8 mouse cellular contexts compared by ENCODE assay signal in the genomic region with DNA sequence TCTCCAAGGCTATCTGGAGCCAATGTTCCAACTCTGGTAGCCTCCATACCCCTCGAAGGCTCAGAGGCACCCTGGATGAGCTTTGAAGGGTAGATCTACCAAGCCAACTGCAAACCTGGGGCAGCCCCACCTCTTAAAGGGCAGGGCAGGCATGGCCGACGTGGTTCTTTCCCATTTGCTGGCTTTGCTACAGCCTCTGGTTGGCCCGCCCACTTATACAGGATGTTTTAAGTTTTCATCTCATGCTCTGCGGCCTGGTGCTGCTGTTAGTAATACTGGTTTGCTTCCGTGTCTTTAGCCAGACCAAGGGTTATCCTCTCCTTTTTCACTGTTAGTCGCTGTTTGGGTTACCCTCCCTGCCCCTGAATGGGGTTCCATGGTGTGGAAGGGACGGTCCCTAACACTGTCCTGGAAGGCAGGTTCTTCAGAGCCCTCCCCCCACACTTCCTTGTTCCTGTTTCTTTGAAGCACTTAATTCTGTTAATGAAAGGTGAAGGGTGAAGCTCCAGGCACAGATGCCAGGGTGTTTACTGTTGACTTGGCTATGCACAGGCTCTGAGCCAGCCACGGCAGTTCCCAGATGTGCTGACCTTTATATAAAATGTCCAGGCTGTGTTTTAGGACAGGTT. TPM values are rescaled to one million over a fixed set of nuclear protein-coding genes. Genes with fewer than 3 reads are reported as not detected.
DNase-seq lines count a peak whose midpoint lies in the region; ATAC-seq lines count a peak whose summit lies in the region.

No protein-coding gene starts in this region.

- H3K9me3 ChIP-seq in kidney, embryonic 15.5 days (replicated peaks) = no peaks in the 10 kb centered on the region

- no peaks in the 10 kb centered on the region for H3K27me3 ChIP-seq in kidney, embryonic 15.5 days
- no peaks in the 10 kb centered on the region for H3K27me3 ChIP-seq in splenic B cell, adult 2 months (ENCODE audit: control insufficient read depth, insufficient read depth, low read length, poor library complexity, severe bottlenecking)

- H3K27ac ChIP-seq in kidney, embryonic 15.5 days = peak overlapping the region; percentile 67

- H3K4me1 ChIP-seq in kidney, embryonic 15.5 days = peaks cover 37% of the 10 kb centered on the region

- H3K4me3 ChIP-seq in kidney, embryonic 15.5 days (replicated peaks) = peak overlapping the region; percentile 12; the same call in 1 of the 2 replicates

- H3K36me3 ChIP-seq in kidney, embryonic 15.5 days = peaks cover 36% of the 10 kb centered on the region
- peaks cover 5% of the 10 kb centered on the region for H3K36me3 ChIP-seq in splenic B cell, adult 2 months (ENCODE audit: control insufficient read depth, insufficient read depth, low read length, poor library complexity, severe bottlenecking)

- DNase-seq in adrenal gland, adult (ENCODE audit: inconsistent age in 2 of 2, low spot score in 1 of 2) = peak; percentile 51 to 76
- DNase-seq in adrenal gland, adult 8-10 months = no peak
- DNase-seq in R1 (ENCODE audit: low read depth, low spot score) = peak; percentile 59
- peak; percentile 43 to 60 for DNase-seq in heart, adult 9 months (ENCODE audit: low spot score in 2 of 2)
- DNase-seq in lung, postnatal 14 days = peak; percentile 65
- peak; percentile 85 for DNase-seq in splenic B cell, adult 2 months (ENCODE audit: low read depth, low spot score)
- no peak for DNase-seq in left cerebral cortex, adult 9 months (ENCODE audit: low spot score in 2 of 2)

- peak overlapping the region; percentile 77 for H3K4me2 ChIP-seq in kidney, embryonic 15.5 days

- no peak overlapping the region for H3K9ac ChIP-seq in kidney, embryonic 15.5 days

- no peak for ATAC-seq in kidney, embryonic 15.5 days (replicated peaks; ENCODE audit: low FRiP score)

- 54% methylated on average over 9 of the region's 9 CpGs for WGBS in kidney, embryonic 15.5 days

RNA-seq across cellular contexts. Expression of gene Trabd, which starts 3.4 kb away (rescaled TPM):
- 10 to 100 TPM; 37.0 to 49.0 (median 43.7) TPM for total RNA-seq in adrenal gland, adult 8-10 months (2022)
- polyA plus RNA-seq in kidney, embryonic 15.5 days (2015; fragmentation: Nextera tagmentation; extraction: Ambion mirVana) = 46.1 and 52.5 TPM in 2 replicates

RNA-seq across cellular contexts. Expression of gene Selenoo, which starts 10.6 kb away (rescaled TPM):
- total RNA-seq in adrenal gland, adult 8-10 months (2022) = 10 to 100 TPM; 44.0 to 52.1 (median 46.1) TPM
- polyA plus RNA-seq in kidney, embryonic 15.5 days (2015; fragmentation: Nextera tagmentation; extraction: Ambion mirVana) = 18.0 and 19.9 TPM in 2 replicates

RNA-seq across cellular contexts. Expression of gene Panx2, which starts 18.8 kb away (rescaled TPM):
- total RNA-seq in adrenal gland, adult 8-10 months (2022) = 1 to 10 TPM in 3 of 4 experiments, under 1 TPM in 1; 0.78 to 2.4 (median 1.7) TPM
- polyA plus RNA-seq in kidney, embryonic 15.5 days (2015; fragmentation: Nextera tagmentation; extraction: Ambion mirVana) = 0.05 and 0.12 TPM in 2 replicates

RNA-seq across cellular contexts. Expression of gene Tubgcp6, which starts 44.6 kb away (rescaled TPM):
- total RNA-seq in adrenal gland, adult 8-10 months (2022) = 10 to 100 TPM; 16.0 to 24.6 (median 20.3) TPM
- polyA plus RNA-seq in kidney, embryonic 15.5 days (2015; fragmentation: Nextera tagmentation; extraction: Ambion mirVana) = 13.8 and 16.0 TPM in 2 replicates

RNA-seq across cellular contexts. Expression of gene Hdac10, which starts 50.2 kb away (rescaled TPM):
- 10 to 100 TPM; 13.2 to 23.1 (median 18.0) TPM for total RNA-seq in adrenal gland, adult 8-10 months (2022)
- polyA plus RNA-seq in kidney, embryonic 15.5 days (2015; fragmentation: Nextera tagmentation; extraction: Ambion mirVana) = 17.8 and 19.3 TPM in 2 replicates

Comparison
In these comparisons a context has a peak if more than half of its experiments do, and no peak if none do; other contexts are left out.
1. DNase-seq: peak in adrenal gland, adult (2 of 2), R1 (single experiment), heart, adult 9 months (2 of 2), lung, postnatal 14 days (single experiment) and splenic B cell, adult 2 months (single experiment); none in adrenal gland, adult 8-10 months (single experiment) and left cerebral cortex, adult 9 months (0 of 2).